Mouse (Mus musculus): ENCODE results near the gene Rpsa.

GRCm38 (mm10) chr9:120093701-120094100 is 33.8 kb upstream of the Rpsa start:
- TF ChIP-seq CTCF (conservative IDR thresholded peaks at IDR 0.05; ENCODE audit: insufficient read depth, insufficient read length, low read depth, low read length) (no peak), POLR2A (IDR thresholded peaks at IDR 0.05; ENCODE audit: low read depth, low read length) (no peak)

Data from kidney, adult 2 months (tissue).